Mouse (Mus musculus): ENCODE results near the gene Fmo6.

GRCm38 (mm10) chr1:162882681-162883080 is 54.6 kb downstream of the Fmo6 start:
- TF ChIP-seq POLR2A (IDR thresholded peaks at IDR 0.05; ENCODE audit: borderline replicate concordance, extremely low read depth, insufficient read depth, insufficient read length, poor library complexity, severe bottlenecking), result no peak
- TF ChIP-seq CTCF (IDR thresholded peaks at IDR 0.05; ENCODE audit: borderline replicate concordance, extremely low read depth, insufficient read depth, insufficient read length), result no peak
